Mouse (Mus musculus) forebrain, embryonic 16.5 days (tissue): ENCODE data around the gene Hrasls. TPM values are rescaled to one million over a fixed set of nuclear protein-coding genes. Genes with fewer than 3 reads are reported as not detected.

ENCODE experiments used
- ATAC-seq: fragments of 200-750 bp; cut with Nextera tagmentation; 2 replicates; pipeline ENCODE4 v1.8.0; 2017; ENCODE audit warnings: mild to moderate bottlenecking, moderate library complexity
- H3K27ac ChIP-seq: fragments of 300-500 bp; sonication (generic); 2 replicates; pipeline ENCODE4 v1.5.1; 2014; ENCODE audit warnings: low read length, control low read depth
- H3K27me3 ChIP-seq: fragments of 300-500 bp; sonication (generic); replicated peaks from 2 replicates; pipeline ENCODE4 v1.6.1; 2014; ENCODE audit warnings: low read length; ENCODE audit not compliant: control insufficient read depth, insufficient read depth
- H3K36me3 ChIP-seq: fragments of 300-500 bp; sonication (generic); 2 replicates; pipeline ENCODE4 v1.6.1; 2014; ENCODE audit not compliant: control insufficient read depth, insufficient read depth
- H3K4me1 ChIP-seq: fragments of 300-500 bp; sonication (generic); replicated peaks from 2 replicates; pipeline ENCODE4 v1.6.1; 2014; ENCODE audit warnings: low read length; ENCODE audit not compliant: control insufficient read depth, insufficient read depth
- H3K4me2 ChIP-seq: fragments of 300-500 bp; sonication (generic); 2 replicates; pipeline ENCODE4 v1.6.1; 2014; ENCODE audit warnings: mild to moderate bottlenecking, low read length, control low read depth
- H3K4me3 ChIP-seq: fragments of 300-500 bp; sonication (generic); replicated peaks from 2 replicates; pipeline ENCODE4 v1.5.1; 2014; ENCODE audit warnings: mild to moderate bottlenecking, low read length, control low read depth
- H3K9ac ChIP-seq: fragments of 300-500 bp; sonication (generic); replicated peaks from 2 replicates; pipeline ENCODE4 v1.6.1; 2014; ENCODE audit warnings: low read depth, low read length, control low read depth
- H3K9me3 ChIP-seq: fragments of 300-500 bp; sonication (generic); 2 replicates; pipeline ENCODE4 v1.6.1; 2016; ENCODE audit warnings: low read length; ENCODE audit not compliant: control insufficient read depth
- WGBS: fragments of 180-500 bp; shearing (Covaris S2); extraction: QIAGEN DNeasy Blood & Tissue Kit; methylation state at CpG from one replicate; pipeline ENCODE4 v1.1.7; 2014; 5-methylcytosine and 5-hydroxymethylcytosine counted together
- polyA plus RNA-seq: library from polyadenylated mRNA; unstranded; fragments of >200 nt; fragmentation: Nextera tagmentation; extraction: Ambion mirVana; gene quantifications from 2 replicates; pipeline ENCODE4 v1.2.1, GENCODE M21; 2015

The Hrasls gene
- polyA plus RNA-seq: 3.7 and 4.3 TPM in 2 replicates

- Histone ChIP-seq H3K4me1 (peaks cover 12% of the 10 kb centered on the region), H3K9me3 (no peaks in the 10 kb centered on the region), H3K27ac (no peak within 1 kb of the TSS), H3K36me3 (no peaks in the 10 kb centered on the region), H3K4me2 (peak within 1 kb of the TSS; percentile 89), H3K9ac (peak within 1 kb of the TSS; percentile 75), H3K27me3 (no peaks in the 10 kb centered on the region), H3K4me3 (peak within 1 kb of the TSS; percentile 54)
- ATAC-seq: peak; percentile 75
- 3% methylated on average over 39 of the region's 39 CpGs for WGBS
Observed at GRCm38 (mm10) chr16:29209605-29210411, at the start of gene Hrasls. Gene Hrasls, plus strand, starts transcription at chr16:29209695.

GRCm38 (mm10) chr16:29162271-29162670, 47.2 kb upstream of the Hrasls start:
- no peaks in the 10 kb centered on the region for H3K36me3 ChIP-seq
- no peaks in the 10 kb centered on the region for H3K4me1 ChIP-seq
- ATAC-seq: no peak
- H3K9ac ChIP-seq: no peak overlapping the region
- H3K4me3 ChIP-seq: no peak overlapping the region
- no peak overlapping the region for H3K4me2 ChIP-seq
- H3K27me3 ChIP-seq: no peaks in the 10 kb centered on the region
- 94% methylated on average over 4 of the region's 4 CpGs for WGBS
- no peaks in the 10 kb centered on the region for H3K9me3 ChIP-seq
- no peak overlapping the region for H3K27ac ChIP-seq

- H3K9ac ChIP-seq: no peak overlapping the region
- H3K36me3 ChIP-seq: no peaks in the 10 kb centered on the region
- WGBS: 55% methylated on average over 4 of the region's 4 CpGs
Observed at GRCm38 (mm10) chr16:29167051-29167450, 42.4 kb upstream of the Hrasls start.

GRCm38 (mm10) chr16:29171741-29172140, 37.8 kb upstream of the Hrasls start:
- H3K27ac ChIP-seq: no peak overlapping the region
- H3K9ac ChIP-seq: no peak overlapping the region
- no peaks in the 10 kb centered on the region for H3K36me3 ChIP-seq
- no peaks in the 10 kb centered on the region for H3K9me3 ChIP-seq
- H3K4me3 ChIP-seq: no peak overlapping the region
- WGBS: 82% methylated on average over 5 of the region's 5 CpGs
- ATAC-seq: no peak
- no peaks in the 10 kb centered on the region for H3K27me3 ChIP-seq
- no peak overlapping the region for H3K4me2 ChIP-seq
- H3K4me1 ChIP-seq: no peaks in the 10 kb centered on the region

More at GRCm38 (mm10) chr16:29167051-29167450, 42.4 kb upstream of the Hrasls start:
- H3K27me3 ChIP-seq: no peaks in the 10 kb centered on the region
- H3K4me1 ChIP-seq: no peaks in the 10 kb centered on the region
- no peak for ATAC-seq
- no peak overlapping the region for H3K4me3 ChIP-seq
- H3K27ac ChIP-seq: no peak overlapping the region
- H3K9me3 ChIP-seq: no peaks in the 10 kb centered on the region
- H3K4me2 ChIP-seq: no peak overlapping the region

- 94% methylated on average over 2 of the region's 2 CpGs for WGBS
- H3K27ac ChIP-seq: no peak overlapping the region
Observed at GRCm38 (mm10) chr16:29173201-29173600, 36.3 kb upstream of the Hrasls start.

GRCm38 (mm10) chr16:29174831-29175350, 34.6 kb upstream of the Hrasls start:
- no peaks in the 10 kb centered on the region for H3K9me3 ChIP-seq
- no peak overlapping the region for H3K27ac ChIP-seq
- no peak overlapping the region for H3K9ac ChIP-seq
- ATAC-seq: no peak
- no peak overlapping the region for H3K4me3 ChIP-seq
- H3K27me3 ChIP-seq: no peaks in the 10 kb centered on the region
- no peaks in the 10 kb centered on the region for H3K4me1 ChIP-seq
- 67% methylated on average over 6 of the region's 6 CpGs for WGBS
- no peaks in the 10 kb centered on the region for H3K36me3 ChIP-seq
- H3K4me2 ChIP-seq: no peak overlapping the region

More at GRCm38 (mm10) chr16:29173201-29173600, 36.3 kb upstream of the Hrasls start:
- Histone ChIP-seq H3K9ac (no peak overlapping the region), H3K27me3 (no peaks in the 10 kb centered on the region), H3K9me3 (no peaks in the 10 kb centered on the region), H3K4me1 (no peaks in the 10 kb centered on the region), H3K4me3 (no peak overlapping the region), H3K4me2 (no peak overlapping the region), H3K36me3 (no peaks in the 10 kb centered on the region)
- ATAC-seq: no peak

- no peaks in the 10 kb centered on the region for H3K27me3 ChIP-seq
- no peaks in the 10 kb centered on the region for H3K36me3 ChIP-seq
- no peak overlapping the region for H3K9ac ChIP-seq
- H3K4me2 ChIP-seq: no peak overlapping the region
- H3K9me3 ChIP-seq: no peaks in the 10 kb centered on the region
- H3K27ac ChIP-seq: no peak overlapping the region
- peaks cover 4% of the 10 kb centered on the region; the same call in 1 of the 2 replicates for H3K4me1 ChIP-seq
- WGBS: 39% methylated on average over 5 of the region's 5 CpGs
- no peak for ATAC-seq
- H3K4me3 ChIP-seq: no peak overlapping the region
Observed at GRCm38 (mm10) chr16:29192911-29193310, 16.6 kb upstream of the Hrasls start.

GRCm38 (mm10) chr16:29193981-29194380, 15.5 kb upstream of the Hrasls start:
- no peak for ATAC-seq
- Histone ChIP-seq H3K9me3 (no peaks in the 10 kb centered on the region), H3K27ac (no peak overlapping the region), H3K4me3 (no peak overlapping the region), H3K4me1 (peaks cover 4% of the 10 kb centered on the region; the same call in 1 of the 2 replicates), H3K36me3 (no peaks in the 10 kb centered on the region), H3K27me3 (no peaks in the 10 kb centered on the region), H3K9ac (no peak overlapping the region), H3K4me2 (no peak overlapping the region)
- WGBS: 68% methylated on average over 4 of the region's 4 CpGs

- no peak overlapping the region for H3K9ac ChIP-seq
- H3K4me2 ChIP-seq: no peak overlapping the region
- no peak overlapping the region for H3K4me3 ChIP-seq
- no peaks in the 10 kb centered on the region for H3K36me3 ChIP-seq
- H3K9me3 ChIP-seq: no peaks in the 10 kb centered on the region
- ATAC-seq: 0 out of 2 replicates have a peak, but pooled peaks have one; percentile 24
- H3K27me3 ChIP-seq: no peaks in the 10 kb centered on the region
- H3K27ac ChIP-seq: no peak overlapping the region
- peaks cover 4% of the 10 kb centered on the region; the same call in 1 of the 2 replicates for H3K4me1 ChIP-seq
- WGBS: 61% methylated on average over 1 of the region's 1 CpGs
Observed at GRCm38 (mm10) chr16:29195156-29195555, 14.3 kb upstream of the Hrasls start.
